Mouse (Mus musculus): ENCODE measurements at regions not wholly inside any gene's neighbourhood (a gene's known extent, or its start where the extent isn't known, plus 50 kb on each side); places are given as distances from the start of the nearest gene placed in this dataset.

DNA sequence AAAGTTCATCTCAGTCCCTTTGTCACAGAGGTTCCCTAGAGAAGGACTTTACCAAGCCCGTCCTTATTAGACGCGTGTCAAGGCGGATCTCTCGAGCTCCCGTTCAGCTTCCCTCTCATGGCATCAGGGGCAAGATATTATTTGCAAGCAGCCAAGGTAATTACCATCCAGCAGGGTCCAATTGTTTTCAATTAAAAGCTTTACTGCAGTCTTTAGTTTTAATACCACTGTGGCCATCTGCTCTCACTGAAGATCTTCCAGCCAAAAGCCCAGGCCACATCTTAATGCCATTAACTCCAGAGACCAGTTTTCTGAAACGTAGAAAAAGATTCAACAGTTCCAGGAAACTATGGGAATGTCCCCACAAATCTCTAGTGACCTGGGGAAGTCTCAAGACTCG lies 191.1 kb downstream of the Qk start:
- H3K36me3 ChIP-seq (ENCODE audit: insufficient read depth, low read length): no peaks in the 10 kb centered on the region
- no peak overlapping the region for H3K4me3 ChIP-seq (replicated peaks; ENCODE audit: low read depth, low read length)
- TF ChIP-seq CTCF (IDR thresholded peaks at IDR 0.05; ENCODE audit: low read depth): no peak
- H3K27me3 ChIP-seq (ENCODE audit: insufficient read depth, low read length): no peaks in the 10 kb centered on the region
- no peak overlapping the region for H3K27ac ChIP-seq
- no peak for ATAC-seq (replicated peaks; ENCODE audit: low FRiP score, low read depth)
- WGBS: 76% methylated on average over 8 of the region's 8 CpGs
- H3K9me3 ChIP-seq (replicated peaks; ENCODE audit: low read length): no peaks in the 10 kb centered on the region
- no peak for DNase-seq (ENCODE audit: low spot score)
- no peak overlapping the region for H3K4me2 ChIP-seq (ENCODE audit: low read length)
- H3K4me1 ChIP-seq (replicated peaks; ENCODE audit: insufficient read depth, low read length): no peaks in the 10 kb centered on the region
- no peak overlapping the region for H3K9ac ChIP-seq (ENCODE audit: low read depth, low read length)

DNA sequence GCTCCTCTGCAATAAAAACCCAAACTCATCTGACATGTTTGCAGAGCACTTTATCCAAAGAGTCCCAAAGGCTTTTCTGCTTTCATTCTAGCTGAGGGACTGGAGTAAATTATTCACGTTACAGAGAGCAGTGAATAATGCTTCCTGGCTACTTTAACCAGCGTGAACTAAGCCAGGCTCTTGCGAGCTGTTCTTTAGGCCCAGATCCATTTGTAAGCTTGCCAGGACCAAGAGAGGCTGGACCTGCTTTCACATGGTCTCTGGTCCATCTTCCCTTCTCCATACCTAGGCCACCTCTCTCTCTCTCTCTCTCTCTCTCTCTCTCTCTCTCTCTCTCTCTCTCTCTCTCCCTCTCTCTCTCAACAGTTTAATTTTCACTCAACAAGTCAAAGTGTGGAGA lies 197.2 kb downstream of the Qk start:
- ATAC-seq (replicated peaks; ENCODE audit: low FRiP score, low read depth) (no peak), DNase-seq (ENCODE audit: low spot score) (no peak)
- Histone ChIP-seq H3K9me3 (replicated peaks; ENCODE audit: low read length) (0 out of 2 replicates have a peak, but pooled peaks cover 3% of the 10 kb centered on the region), H3K27ac (no peak overlapping the region), H3K4me3 (replicated peaks; ENCODE audit: low read depth, low read length) (no peak overlapping the region), H3K9ac (ENCODE audit: low read depth, low read length) (no peak overlapping the region), H3K4me1 (replicated peaks; ENCODE audit: insufficient read depth, low read length) (no peaks in the 10 kb centered on the region), H3K36me3 (ENCODE audit: insufficient read depth, low read length) (no peaks in the 10 kb centered on the region), H3K27me3 (ENCODE audit: insufficient read depth, low read length) (no peaks in the 10 kb centered on the region), H3K4me2 (ENCODE audit: low read length) (no peak overlapping the region)
- 36% methylated on average over 3 of the region's 3 CpGs for WGBS
- no peak for TF ChIP-seq CTCF (IDR thresholded peaks at IDR 0.05; ENCODE audit: low read depth)

GRCm38 (mm10) chr17:10112118-10112517 lies 207.5 kb downstream of the Qk start:
- no peak for ATAC-seq (replicated peaks; ENCODE audit: low FRiP score, low read depth)
- 90% methylated on average over 2 of the region's 2 CpGs for WGBS

GRCm38 (mm10) chr17:10110375-10110675 lies 209.3 kb downstream of the Qk start:
- no peak for DNase-seq (ENCODE audit: low spot score)
- no peak overlapping the region for H3K27ac ChIP-seq
- no peak overlapping the region for H3K9ac ChIP-seq (ENCODE audit: low read depth, low read length)
- no peak for TF ChIP-seq CTCF (IDR thresholded peaks at IDR 0.05; ENCODE audit: low read depth)
- H3K36me3 ChIP-seq (ENCODE audit: insufficient read depth, low read length): no peaks in the 10 kb centered on the region
- no peaks in the 10 kb centered on the region for H3K4me1 ChIP-seq (replicated peaks; ENCODE audit: insufficient read depth, low read length)
- no peaks in the 10 kb centered on the region for H3K27me3 ChIP-seq (ENCODE audit: insufficient read depth, low read length)
- ATAC-seq (replicated peaks; ENCODE audit: low FRiP score, low read depth): no peak
- no peak overlapping the region for H3K4me2 ChIP-seq (ENCODE audit: low read length)
- no peaks in the 10 kb centered on the region for H3K9me3 ChIP-seq (replicated peaks; ENCODE audit: low read length)
- no peak overlapping the region for H3K4me3 ChIP-seq (replicated peaks; ENCODE audit: low read depth, low read length)

More at GRCm38 (mm10) chr17:10112118-10112517, 207.5 kb downstream of the Qk start:
- no peak for DNase-seq (ENCODE audit: low spot score)
- no peaks in the 10 kb centered on the region for H3K4me1 ChIP-seq (replicated peaks; ENCODE audit: insufficient read depth, low read length)
- H3K4me3 ChIP-seq (replicated peaks; ENCODE audit: low read depth, low read length): no peak overlapping the region
- H3K9ac ChIP-seq (ENCODE audit: low read depth, low read length): no peak overlapping the region
- TF ChIP-seq CTCF (IDR thresholded peaks at IDR 0.05; ENCODE audit: low read depth): no peak
- no peaks in the 10 kb centered on the region for H3K27me3 ChIP-seq (ENCODE audit: insufficient read depth, low read length)
- H3K36me3 ChIP-seq (ENCODE audit: insufficient read depth, low read length): no peaks in the 10 kb centered on the region
- no peak overlapping the region for H3K27ac ChIP-seq
- no peaks in the 10 kb centered on the region for H3K9me3 ChIP-seq (replicated peaks; ENCODE audit: low read length)
- no peak overlapping the region for H3K4me2 ChIP-seq (ENCODE audit: low read length)

- H3K36me3 ChIP-seq (ENCODE audit: insufficient read depth, low read length): no peaks in the 10 kb centered on the region
- no peak overlapping the region for H3K4me3 ChIP-seq (replicated peaks; ENCODE audit: low read depth, low read length)
- DNase-seq (ENCODE audit: low spot score): no peak
- no peak overlapping the region for H3K9ac ChIP-seq (ENCODE audit: low read depth, low read length)
- H3K27ac ChIP-seq: no peak overlapping the region
- TF ChIP-seq CTCF (IDR thresholded peaks at IDR 0.05; ENCODE audit: low read depth): no peak
- H3K27me3 ChIP-seq (ENCODE audit: insufficient read depth, low read length): no peaks in the 10 kb centered on the region
- H3K9me3 ChIP-seq (replicated peaks; ENCODE audit: low read length): no peaks in the 10 kb centered on the region
- 61% methylated on average over 8 of the region's 8 CpGs for WGBS
- no peaks in the 10 kb centered on the region for H3K4me1 ChIP-seq (replicated peaks; ENCODE audit: insufficient read depth, low read length)
- H3K4me2 ChIP-seq (ENCODE audit: low read length): no peak overlapping the region
- ATAC-seq (replicated peaks; ENCODE audit: low FRiP score, low read depth): no peak
These were observed 209.9 kb downstream of the Qk start for GRCm38 (mm10) chr17:10109511-10110374.

GRCm38 (mm10) chr17:10105299-10105698 lies 214.4 kb downstream of the Qk start:
- 61% methylated on average over 3 of the region's 3 CpGs for WGBS
- Histone ChIP-seq H3K4me2 (ENCODE audit: low read length) (no peak overlapping the region), H3K9me3 (replicated peaks; ENCODE audit: low read length) (no peaks in the 10 kb centered on the region), H3K4me1 (replicated peaks; ENCODE audit: insufficient read depth, low read length) (no peaks in the 10 kb centered on the region), H3K9ac (ENCODE audit: low read depth, low read length) (no peak overlapping the region), H3K36me3 (ENCODE audit: insufficient read depth, low read length) (no peaks in the 10 kb centered on the region), H3K4me3 (replicated peaks; ENCODE audit: low read depth, low read length) (no peak overlapping the region), H3K27me3 (ENCODE audit: insufficient read depth, low read length) (no peaks in the 10 kb centered on the region), H3K27ac (no peak overlapping the region)
- TF ChIP-seq CTCF (IDR thresholded peaks at IDR 0.05; ENCODE audit: low read depth): no peak
- DNase-seq (ENCODE audit: low spot score): no peak
- ATAC-seq (replicated peaks; ENCODE audit: low FRiP score, low read depth): no peak

DNA sequence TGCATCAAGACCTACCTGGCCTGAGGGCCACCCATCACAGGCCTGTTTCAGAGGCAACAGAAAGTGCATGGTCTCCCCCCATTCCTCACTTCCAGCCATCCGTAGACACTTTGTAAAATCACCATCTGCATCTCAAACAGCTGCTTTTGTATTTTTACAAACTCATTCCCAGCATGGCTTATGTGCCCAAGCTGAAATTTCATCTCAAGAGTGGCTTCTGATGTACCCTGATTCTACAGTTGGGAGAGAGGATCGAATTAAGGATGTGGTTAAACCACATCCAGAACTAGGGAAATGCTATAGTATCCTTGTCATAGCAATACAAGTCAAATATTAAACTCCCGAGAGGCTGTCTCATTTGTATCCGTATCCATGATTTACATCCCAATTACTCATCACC lies 221.5 kb downstream of the Qk start:
- Histone ChIP-seq H3K4me3 (replicated peaks; ENCODE audit: low read depth, low read length) (no peak overlapping the region), H3K27ac (no peak overlapping the region), H3K9ac (ENCODE audit: low read depth, low read length) (no peak overlapping the region), H3K4me2 (ENCODE audit: low read length) (no peak overlapping the region), H3K4me1 (replicated peaks; ENCODE audit: insufficient read depth, low read length) (0 out of 2 replicates have a peak, but pooled peaks cover 8% of the 10 kb centered on the region), H3K9me3 (replicated peaks; ENCODE audit: low read length) (no peaks in the 10 kb centered on the region), H3K36me3 (ENCODE audit: insufficient read depth, low read length) (no peaks in the 10 kb centered on the region), H3K27me3 (ENCODE audit: insufficient read depth, low read length) (no peaks in the 10 kb centered on the region)
- no peak for ATAC-seq (replicated peaks; ENCODE audit: low FRiP score, low read depth)
- no peak for TF ChIP-seq CTCF (IDR thresholded peaks at IDR 0.05; ENCODE audit: low read depth)
- 49% methylated on average over 4 of the region's 4 CpGs for WGBS
- no peak for DNase-seq (ENCODE audit: low spot score)

Measured in kidney, postnatal 0 days (tissue).